Mouse (Mus musculus) monocyte, adult 5-6 weeks (primary cell): Measurements from ENCODE around the gene Uggt2. TPM values are rescaled to one million over a fixed set of nuclear protein-coding genes. Genes with fewer than 3 reads are reported as not detected.

Experiments used
- ATAC-seq: fragments of 153-309, 156-312 bp; replicated peaks from 2 replicates; pipeline ENCODE4 v1.8.0; 2017; ENCODE audit warnings: mild to moderate bottlenecking; ENCODE audit not compliant: low TSS enrichment, insufficient number of reproducible peaks, severe bottlenecking, poor library complexity, low FRiP score
- total RNA-seq: library from RNA; stranded (forward); fragments of 200-1000, 200-491, 200-594 nt; gene quantifications from 3 replicates; pipeline ENCODE4 v1.2.3, GENCODE M21; 2017

Gene Uggt2
- total RNA-seq, 1 experiment from 2014 or later: 4.9 TPM

GRCm38 (mm10) chr14:119040253-119040652 lies 59.0 kb downstream of the Uggt2 start:
- no peak for ATAC-seq

- ATAC-seq: no peak
Observed at GRCm38 (mm10) chr14:119037755-119038154, 61.5 kb downstream of the Uggt2 start.

- ATAC-seq: no peak
Observed at GRCm38 (mm10) chr14:119037076-119037683, 62.0 kb downstream of the Uggt2 start.

GRCm38 (mm10) chr14:119027675-119028253 lies 71.5 kb downstream of the Uggt2 start:
- ATAC-seq: no peak

GRCm38 (mm10) chr14:119027130-119027529 lies 72.1 kb downstream of the Uggt2 start:
- ATAC-seq: peak; percentile 82; the same call in 1 of the 2 replicates

GRCm38 (mm10) chr14:119025889-119026288 lies 73.3 kb downstream of the Uggt2 start:
- ATAC-seq: no peak

- ATAC-seq: no peak
Observed at GRCm38 (mm10) chr14:119013549-119013948, 85.7 kb downstream of the Uggt2 start.

- ATAC-seq: no peak
Observed at GRCm38 (mm10) chr14:119012607-119013431, 86.4 kb downstream of the Uggt2 start.

- ATAC-seq: no peak
Observed at GRCm38 (mm10) chr14:119009531-119009930, 89.7 kb downstream of the Uggt2 start.

GRCm38 (mm10) chr14:119008031-119008590 lies 91.1 kb downstream of the Uggt2 start:
- ATAC-seq: no peak

GRCm38 (mm10) chr14:119007103-119007951 lies 91.9 kb downstream of the Uggt2 start:
- peak; percentile 100 for ATAC-seq

- no peak for ATAC-seq
Observed at GRCm38 (mm10) chr14:119006441-119007102, 92.7 kb downstream of the Uggt2 start.

GRCm38 (mm10) chr14:119005834-119006233 lies 93.4 kb downstream of the Uggt2 start:
- no peak for ATAC-seq

GRCm38 (mm10) chr14:119003320-119003719 lies 95.9 kb downstream of the Uggt2 start:
- no peak for ATAC-seq

GRCm38 (mm10) chr14:118995226-118995925 lies 103.9 kb downstream of the Uggt2 start:
- no peak for ATAC-seq

- ATAC-seq: no peak
Observed at GRCm38 (mm10) chr14:118987523-118988496, 111.4 kb downstream of the Uggt2 start.
